Mouse (Mus musculus) myocyte (in vitro differentiated cells): ENCODE data around the gene Cdc42ep1. TPM values are rescaled to one million over a fixed set of nuclear protein-coding genes. Genes with fewer than 3 reads are reported as not detected.
A peak's percentile ranks its signal among the peaks of the same experiment; 100 is the strongest.

ENCODE experiments used
- H3K27me3 ChIP-seq: one replicate; pipeline ENCODE4 v1.6.1; 2011; ENCODE audit not compliant: control insufficient read depth, insufficient read depth, insufficient read length
- H3K36me3 ChIP-seq: one replicate; pipeline ENCODE4 v1.6.1; 2011; ENCODE audit not compliant: control insufficient read depth, insufficient read depth
- H3K4me2 ChIP-seq: one replicate; pipeline ENCODE4 v1.6.1; 2011; ENCODE audit warnings: low read depth, control low read depth
- H3K4me3 ChIP-seq: one replicate; pipeline ENCODE4 v1.5.1; 2011; ENCODE audit warnings: mild to moderate bottlenecking, control low read depth, moderate library complexity
- H3K79me2 ChIP-seq: one replicate; pipeline ENCODE4 v1.6.1; 2011; ENCODE audit not compliant: control insufficient read depth, insufficient read depth
- H3ac ChIP-seq: one replicate; pipeline ENCODE4 v1.6.1; 2011; ENCODE audit not compliant: control insufficient read depth, insufficient read length
- CEBPB ChIP-seq: IDR thresholded peaks from 2 replicates; pipeline ENCODE4 v1.6.1; 2011; ENCODE audit warnings: mild to moderate bottlenecking, moderate library complexity; ENCODE audit not compliant: poor library complexity, insufficient read depth, severe bottlenecking
- E2F4 ChIP-seq: IDR thresholded peaks from one replicate; pipeline ENCODE4 v1.6.1; 2011; ENCODE audit warnings: mild to moderate bottlenecking, control low read depth, moderate library complexity; ENCODE audit not compliant: insufficient read depth
- MAX ChIP-seq: IDR thresholded peaks from one replicate; pipeline ENCODE4 v1.6.1; 2011; ENCODE audit warnings: low read depth, mild to moderate bottlenecking, control low read depth
- MYOD1 ChIP-seq, 3 experiments: IDR thresholded peaks; one replicate each; pipeline ENCODE4 v1.6.1; 2011; ENCODE audit warnings: control low read depth in 2 of 3, low read depth in 2 of 3, mild to moderate bottlenecking in 2 of 3, moderate library complexity in 1 of 3; ENCODE audit not compliant: insufficient read length in 2 of 3, control insufficient read depth in 1 of 3
- MYOG ChIP-seq, 3 experiments: IDR thresholded peaks; one replicate each; pipeline ENCODE4 v1.6.1; 2011; ENCODE audit warnings: control low read depth in 2 of 3, low read depth in 2 of 3, mild to moderate bottlenecking in 2 of 3; ENCODE audit not compliant: insufficient read length in 2 of 3, control insufficient read depth in 1 of 3, insufficient read depth in 1 of 3
- POLR2A ChIP-seq: IDR thresholded peaks from one replicate; pipeline ENCODE4 v1.6.1; 2011; ENCODE audit warnings: low read depth, mild to moderate bottlenecking, control low read depth, moderate library complexity; ENCODE audit not compliant: insufficient read length
- POLR2AphosphoS2 ChIP-seq: IDR thresholded peaks from one replicate; pipeline ENCODE4 v1.6.1; 2011; ENCODE audit warnings: low read depth, control low read depth; ENCODE audit not compliant: insufficient read length
- REST ChIP-seq: IDR thresholded peaks from one replicate; pipeline ENCODE4 v1.6.1; 2011; ENCODE audit warnings: mild to moderate bottlenecking, control low read depth, moderate library complexity; ENCODE audit not compliant: insufficient read depth, insufficient read length
- SRF ChIP-seq: IDR thresholded peaks from one replicate; pipeline ENCODE4 v1.6.1; 2011; ENCODE audit warnings: low read depth; ENCODE audit not compliant: control insufficient read depth, insufficient read length
- TCF12 ChIP-seq: IDR thresholded peaks from one replicate; pipeline ENCODE4 v1.6.1; 2011; ENCODE audit warnings: mild to moderate bottlenecking, control low read depth; ENCODE audit not compliant: poor library complexity, insufficient read depth, severe bottlenecking
- TCF3 ChIP-seq: IDR thresholded peaks from one replicate; pipeline ENCODE4 v1.6.1; 2011; ENCODE audit warnings: low read depth, control low read depth; ENCODE audit not compliant: insufficient read length
- USF1 ChIP-seq: IDR thresholded peaks from one replicate; pipeline ENCODE4 v1.6.1; 2011; ENCODE audit warnings: low read depth, mild to moderate bottlenecking, control low read depth, moderate library complexity
- polyA plus RNA-seq: library from polyadenylated mRNA; unstranded; fragments of >200 nt; fragmentation: generic; extraction: Trizol; gene quantifications from one replicate; pipeline ENCODE4 v1.2.1, GENCODE M21; 2012; ENCODE audit warnings: missing spikeins

Gene Cdc42ep1
- polyA plus RNA-seq, 1 experiment: 76.0 TPM

- no peak overlapping the region for H3K4me3 ChIP-seq
- no peaks in the 10 kb centered on the region for H3K27me3 ChIP-seq
- H3K36me3 ChIP-seq: no peaks in the 10 kb centered on the region
- H3K4me2 ChIP-seq: peak overlapping the region; percentile 65
- no peaks in the 10 kb centered on the region for H3K79me2 ChIP-seq
- H3ac ChIP-seq: no peak overlapping the region
- no peak for TF ChIP-seq TCF3
- no peak for TF ChIP-seq TCF12
- no peak for TF ChIP-seq MYOG (IDR thresholded peaks at IDR 0.05; ENCODE audit: control insufficient read depth in 1 of 3, insufficient read depth in 1 of 3, insufficient read length in 2 of 3, low read depth in 2 of 3)
- no peak for TF ChIP-seq E2F4
- TF ChIP-seq REST: no peak
- peak; percentile 13 for TF ChIP-seq POLR2A
- TF ChIP-seq USF1: no peak
- TF ChIP-seq MAX: no peak
- no peak for TF ChIP-seq SRF
Measured at GRCm38 (mm10) chr15:78833582-78833981, 8.8 kb upstream of the Cdc42ep1 start.

- H3K27me3 ChIP-seq: no peaks in the 10 kb centered on the region
- no peaks in the 10 kb centered on the region for H3K79me2 ChIP-seq
- H3K36me3 ChIP-seq: no peaks in the 10 kb centered on the region
- H3K4me2 ChIP-seq: peak overlapping the region; percentile 80
- TF ChIP-seq TCF12 (no peak), MYOG (IDR thresholded peaks at IDR 0.05; ENCODE audit: control insufficient read depth in 1 of 3, insufficient read depth in 1 of 3, insufficient read length in 2 of 3, low read depth in 2 of 3) (peak in 1 of 3 experiments; percentile 67), MYOD1 (IDR thresholded peaks at IDR 0.05; ENCODE audit: control insufficient read depth in 1 of 3, insufficient read length in 2 of 3, low read depth in 2 of 3) (peak in 1 of 3 experiments; percentile 52)
- peak overlapping the region; percentile 1 for H3K4me3 ChIP-seq
- H3ac ChIP-seq: no peak overlapping the region
Measured at GRCm38 (mm10) chr15:78834233-78835005, 8.0 kb upstream of the Cdc42ep1 start.

- Histone ChIP-seq H3K4me2 (peak overlapping the region; percentile 80), H3K4me3 (peak overlapping the region; percentile 1), H3K36me3 (no peaks in the 10 kb centered on the region)
Measured at GRCm38 (mm10) chr15:78835200-78836085, 7.0 kb upstream of the Cdc42ep1 start.

GRCm38 (mm10) chr15:78836086-78836621 is 6.3 kb upstream of the Cdc42ep1 start:
- Histone ChIP-seq H3ac (peak overlapping the region; percentile 1), H3K4me3 (peak overlapping the region; percentile 1), H3K36me3 (no peaks in the 10 kb centered on the region), H3K4me2 (peak overlapping the region; percentile 65), H3K27me3 (no peaks in the 10 kb centered on the region), H3K79me2 (no peaks in the 10 kb centered on the region)
- TF ChIP-seq MYOG (IDR thresholded peaks at IDR 0.05; ENCODE audit: control insufficient read depth in 1 of 3, insufficient read depth in 1 of 3, insufficient read length in 2 of 3, low read depth in 2 of 3) (peak; percentile 53 to 97 (median 93)), MYOD1 (IDR thresholded peaks at IDR 0.05; ENCODE audit: control insufficient read depth in 1 of 3, insufficient read length in 2 of 3, low read depth in 2 of 3) (peak in 2 of 3 experiments; percentile 76 to 85), POLR2A (no peak), CEBPB (no peak), POLR2AphosphoS2 (peak; percentile 31), TCF12 (peak; percentile 89), MAX (peak; percentile 2), REST (no peak), SRF (no peak)

More at GRCm38 (mm10) chr15:78835200-78836085, 7.0 kb upstream of the Cdc42ep1 start:
- Histone ChIP-seq H3ac (peak overlapping the region; percentile 1), H3K27me3 (no peaks in the 10 kb centered on the region), H3K79me2 (no peaks in the 10 kb centered on the region)
- TF ChIP-seq TCF12 (no peak), MYOD1 (IDR thresholded peaks at IDR 0.05; ENCODE audit: control insufficient read depth in 1 of 3, insufficient read length in 2 of 3, low read depth in 2 of 3) (peak in 1 of 3 experiments; percentile 67), MYOG (IDR thresholded peaks at IDR 0.05; ENCODE audit: control insufficient read depth in 1 of 3, insufficient read depth in 1 of 3, insufficient read length in 2 of 3, low read depth in 2 of 3) (peak in 2 of 3 experiments; percentile 21 to 56), MAX (no peak), SRF (no peak), POLR2A (no peak), USF1 (no peak)
